Mouse (Mus musculus) forebrain, embryonic 15.5 days (tissue): ENCODE measurements around the gene Ifnk. TPM values are rescaled to one million over a fixed set of nuclear protein-coding genes. Genes with fewer than 3 reads are reported as not detected.

ENCODE experiments used
- ATAC-seq: fragments of 200-750 bp; cut with Nextera tagmentation; replicated peaks from 2 replicates; pipeline ENCODE4 v1.8.0; 2017; ENCODE audit warnings: mild to moderate bottlenecking, moderate TSS enrichment, moderate library complexity
- H3K27ac ChIP-seq: fragments of 300-500 bp; sonication (generic); replicated peaks from 2 replicates; pipeline ENCODE4 v1.5.1; 2015; ENCODE audit warnings: mild to moderate bottlenecking, inconsistent platforms
- H3K27me3 ChIP-seq: fragments of 300-500 bp; sonication (generic); 2 replicates; pipeline ENCODE4 v1.6.1; 2015; ENCODE audit warnings: inconsistent platforms
- H3K36me3 ChIP-seq: fragments of 300-500 bp; sonication (generic); 2 replicates; pipeline ENCODE4 v1.6.1; 2015; ENCODE audit warnings: mild to moderate bottlenecking, inconsistent platforms
- H3K4me1 ChIP-seq: fragments of 300-500 bp; sonication (generic); 2 replicates; pipeline ENCODE4 v1.6.1; 2015; ENCODE audit warnings: inconsistent platforms
- H3K4me2 ChIP-seq: fragments of 300-500 bp; sonication (generic); replicated peaks from 2 replicates; pipeline ENCODE4 v1.6.1; 2015; ENCODE audit warnings: mild to moderate bottlenecking, inconsistent platforms
- H3K4me3 ChIP-seq: fragments of 300-500 bp; sonication (generic); 2 replicates; pipeline ENCODE4 v1.5.1; 2015; ENCODE audit warnings: mild to moderate bottlenecking, inconsistent platforms
- H3K9ac ChIP-seq: fragments of 300-500 bp; sonication (generic); replicated peaks from 2 replicates; pipeline ENCODE4 v1.6.1; 2015; ENCODE audit warnings: mild to moderate bottlenecking, inconsistent platforms
- H3K9me3 ChIP-seq: fragments of 300-500 bp; sonication (generic); 2 replicates; pipeline ENCODE4 v1.6.1; 2016; ENCODE audit warnings: inconsistent platforms
- WGBS: fragments of 180-500 bp; shearing (Covaris S2); methylation state at CpG from one replicate; pipeline ENCODE4 v1.1.7; 2015; ENCODE audit warnings: mixed read lengths; 5-methylcytosine and 5-hydroxymethylcytosine counted together
- polyA plus RNA-seq: library from polyadenylated mRNA; unstranded; fragments of >200 nt; fragmentation: Nextera tagmentation; extraction: Ambion mirVana; gene quantifications from 2 replicates; pipeline ENCODE4 v1.2.1, GENCODE M21; 2015

The Ifnk gene
- polyA plus RNA-seq, 1 experiment from 2014 or later, result 0.22 TPM

- Histone ChIP-seq H3K27me3 (no peaks in the 10 kb centered on the region), H3K4me3 (no peak overlapping the region), H3K36me3 (no peaks in the 10 kb centered on the region), H3K27ac (no peak overlapping the region), H3K4me2 (no peak overlapping the region), H3K9ac (no peak overlapping the region), H3K4me1 (peaks cover 44% of the 10 kb centered on the region), H3K9me3 (no peaks in the 10 kb centered on the region)
- no peak for ATAC-seq
- WGBS, result 69% methylated on average over 11 of the region's 11 CpGs
Measured at GRCm38 (mm10) chr4:35124027-35124426, 27.8 kb upstream of the Ifnk start.

GRCm38 (mm10) chr4:35125299-35125777 is 26.5 kb upstream of the Ifnk start:
- Histone ChIP-seq H3K27ac (peak overlapping the region; percentile 58), H3K36me3 (no peaks in the 10 kb centered on the region), H3K4me2 (peak overlapping the region; percentile 28), H3K4me3 (no peak overlapping the region), H3K9ac (no peak overlapping the region), H3K9me3 (no peaks in the 10 kb centered on the region), H3K4me1 (peaks cover 44% of the 10 kb centered on the region), H3K27me3 (no peaks in the 10 kb centered on the region)
- peak; percentile 96 for ATAC-seq
- WGBS, result 2% methylated on average over 4 of the region's 6 CpGs

GRCm38 (mm10) chr4:35126776-35127175 is 25.1 kb upstream of the Ifnk start:
- Histone ChIP-seq H3K4me1 (peaks cover 31% of the 10 kb centered on the region), H3K4me3 (no peak overlapping the region), H3K27ac (no peak overlapping the region), H3K4me2 (no peak overlapping the region), H3K27me3 (no peaks in the 10 kb centered on the region), H3K36me3 (no peaks in the 10 kb centered on the region), H3K9me3 (no peaks in the 10 kb centered on the region), H3K9ac (no peak overlapping the region)
- no peak for ATAC-seq
- 44% methylated on average over 9 of the region's 9 CpGs for WGBS

GRCm38 (mm10) chr4:35127759-35128158 is 24.1 kb upstream of the Ifnk start:
- Histone ChIP-seq H3K4me3 (no peak overlapping the region), H3K9ac (no peak overlapping the region), H3K9me3 (no peaks in the 10 kb centered on the region), H3K36me3 (no peaks in the 10 kb centered on the region), H3K4me1 (peaks cover 25% of the 10 kb centered on the region), H3K27ac (no peak overlapping the region), H3K27me3 (no peaks in the 10 kb centered on the region), H3K4me2 (no peak overlapping the region)
- ATAC-seq, result no peak
- WGBS, result 60% methylated on average over 6 of the region's 6 CpGs

- no peak for ATAC-seq
- Histone ChIP-seq H3K27ac (no peak overlapping the region), H3K36me3 (no peaks in the 10 kb centered on the region), H3K9me3 (no peaks in the 10 kb centered on the region), H3K4me2 (no peak overlapping the region), H3K4me3 (no peak overlapping the region), H3K27me3 (no peaks in the 10 kb centered on the region), H3K4me1 (peaks cover 9% of the 10 kb centered on the region), H3K9ac (no peak overlapping the region)
- WGBS, result 66% methylated on average over 6 of the region's 6 CpGs
Measured at GRCm38 (mm10) chr4:35130411-35130948, 21.4 kb upstream of the Ifnk start.

- no peak overlapping the region for H3K4me2 ChIP-seq
- no peak overlapping the region for H3K9ac ChIP-seq
- no peak overlapping the region for H3K27ac ChIP-seq
- WGBS, result 84% methylated on average over 4 of the region's 4 CpGs
- no peak overlapping the region for H3K4me3 ChIP-seq
- H3K27me3 ChIP-seq, result no peaks in the 10 kb centered on the region
- H3K9me3 ChIP-seq, result no peaks in the 10 kb centered on the region
- H3K36me3 ChIP-seq, result no peaks in the 10 kb centered on the region
- H3K4me1 ChIP-seq, result no peaks in the 10 kb centered on the region
- no peak for ATAC-seq
Measured at GRCm38 (mm10) chr4:35131592-35131991, 20.3 kb upstream of the Ifnk start.

GRCm38 (mm10) chr4:35133411-35133810 is 18.4 kb upstream of the Ifnk start:
- H3K27me3 ChIP-seq, result no peaks in the 10 kb centered on the region
- H3K27ac ChIP-seq, result no peak overlapping the region
- H3K4me3 ChIP-seq, result no peak overlapping the region
- H3K9me3 ChIP-seq, result no peaks in the 10 kb centered on the region
- H3K9ac ChIP-seq, result no peak overlapping the region
- no peak overlapping the region for H3K4me2 ChIP-seq
- no peaks in the 10 kb centered on the region for H3K36me3 ChIP-seq
- 94% methylated on average over 4 of the region's 4 CpGs for WGBS
- no peak for ATAC-seq
- no peaks in the 10 kb centered on the region for H3K4me1 ChIP-seq

GRCm38 (mm10) chr4:35134846-35135611 is 16.8 kb upstream of the Ifnk start:
- 93% methylated on average over 15 of the region's 15 CpGs for WGBS

GRCm38 (mm10) chr4:35135806-35136205 is 16.1 kb upstream of the Ifnk start:
- Histone ChIP-seq H3K4me2 (no peak overlapping the region), H3K27me3 (no peaks in the 10 kb centered on the region), H3K4me3 (no peak overlapping the region), H3K27ac (no peak overlapping the region), H3K9me3 (no peaks in the 10 kb centered on the region), H3K36me3 (no peaks in the 10 kb centered on the region), H3K4me1 (no peaks in the 10 kb centered on the region), H3K9ac (no peak overlapping the region)
- 72% methylated on average over 4 of the region's 4 CpGs for WGBS
- ATAC-seq, result no peak

More at GRCm38 (mm10) chr4:35134846-35135611, 16.8 kb upstream of the Ifnk start:
- Histone ChIP-seq H3K4me2 (no peak overlapping the region), H3K27me3 (no peaks in the 10 kb centered on the region), H3K9me3 (no peaks in the 10 kb centered on the region), H3K4me1 (no peaks in the 10 kb centered on the region), H3K27ac (no peak overlapping the region), H3K9ac (no peak overlapping the region), H3K4me3 (no peak overlapping the region), H3K36me3 (no peaks in the 10 kb centered on the region)
- no peak for ATAC-seq

- Histone ChIP-seq H3K36me3 (no peaks in the 10 kb centered on the region), H3K9me3 (no peaks in the 10 kb centered on the region), H3K4me1 (no peaks in the 10 kb centered on the region), H3K9ac (no peak overlapping the region), H3K4me2 (no peak overlapping the region), H3K4me3 (no peak overlapping the region), H3K27me3 (no peaks in the 10 kb centered on the region), H3K27ac (no peak overlapping the region)
- no peak for ATAC-seq
- WGBS, result 89% methylated on average over 8 of the region's 8 CpGs
Measured at GRCm38 (mm10) chr4:35136996-35137395, 14.9 kb upstream of the Ifnk start.

- H3K27ac ChIP-seq, result no peak overlapping the region
- no peaks in the 10 kb centered on the region for H3K9me3 ChIP-seq
- H3K36me3 ChIP-seq, result no peaks in the 10 kb centered on the region
- H3K4me3 ChIP-seq, result no peak overlapping the region
- no peak overlapping the region for H3K9ac ChIP-seq
- WGBS, result 50% methylated on average over 6 of the region's 6 CpGs
- no peaks in the 10 kb centered on the region for H3K27me3 ChIP-seq
- no peak overlapping the region for H3K4me2 ChIP-seq
- ATAC-seq, result no peak
- no peaks in the 10 kb centered on the region for H3K4me1 ChIP-seq
Measured at GRCm38 (mm10) chr4:35138077-35138476, 13.8 kb upstream of the Ifnk start.

GRCm38 (mm10) chr4:35140317-35140716 is 11.5 kb upstream of the Ifnk start:
- no peak overlapping the region for H3K27ac ChIP-seq
- no peak overlapping the region for H3K4me2 ChIP-seq
- ATAC-seq, result no peak
- no peaks in the 10 kb centered on the region for H3K9me3 ChIP-seq
- no peaks in the 10 kb centered on the region for H3K36me3 ChIP-seq
- H3K9ac ChIP-seq, result no peak overlapping the region
- WGBS, result 79% methylated on average over 6 of the region's 6 CpGs
- no peaks in the 10 kb centered on the region for H3K4me1 ChIP-seq
- H3K4me3 ChIP-seq, result no peak overlapping the region
- no peaks in the 10 kb centered on the region for H3K27me3 ChIP-seq
